Mouse (Mus musculus) c-Kit-negative CD71-positive TER-119-positive erythroid progenitor cells, embryonic 14.5 days (primary cell): Measurements from ENCODE around the gene Zfp217.

Source experiments
- DNase-seq: peaks from one replicate; pipeline ENCODE4 v3.0.0-alpha.2; 2013; ENCODE audit warnings: low read depth, low spot score

The Zfp217 gene

DNA sequence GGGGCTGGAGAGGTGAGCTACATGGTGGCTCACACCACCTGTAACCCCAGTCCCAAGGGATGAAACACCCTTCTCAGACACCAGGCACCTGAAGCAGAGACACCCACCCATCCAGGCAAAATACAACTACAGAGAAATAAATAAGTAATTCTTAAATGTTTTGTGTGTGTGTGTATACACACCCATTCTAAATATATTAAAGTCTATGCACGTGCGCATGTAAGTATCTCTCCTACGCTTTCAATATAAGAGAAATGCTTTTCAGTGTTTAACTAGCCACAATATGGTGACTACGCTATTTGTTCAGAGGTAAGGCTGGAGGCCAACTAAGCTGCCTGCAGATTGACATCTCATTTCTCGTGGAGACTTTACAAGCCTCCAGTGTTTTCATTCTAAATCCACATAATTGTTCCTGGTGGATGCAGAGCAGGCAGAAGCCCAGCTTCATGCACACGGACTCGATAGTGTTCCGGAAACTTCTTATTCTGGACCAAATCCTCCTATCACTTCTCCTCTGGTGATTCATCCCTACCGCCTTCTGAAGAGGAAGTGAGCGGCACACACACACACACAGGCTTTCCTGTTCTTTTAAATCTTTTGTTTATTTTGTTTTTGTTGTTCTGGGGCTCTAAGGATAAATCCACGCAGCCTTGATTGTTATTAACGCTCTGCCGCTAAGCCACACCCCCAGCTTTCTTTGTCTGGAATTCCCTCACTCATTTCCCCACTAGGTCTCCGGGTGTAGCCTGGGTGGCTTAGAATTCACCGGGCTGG is 12.1 kb upstream of the Zfp217 start:
- DNase-seq, result no peak

- no peak for DNase-seq
Measured at GRCm38 (mm10) chr2:170158987-170159386, 11.1 kb upstream of the Zfp217 start.

DNA sequence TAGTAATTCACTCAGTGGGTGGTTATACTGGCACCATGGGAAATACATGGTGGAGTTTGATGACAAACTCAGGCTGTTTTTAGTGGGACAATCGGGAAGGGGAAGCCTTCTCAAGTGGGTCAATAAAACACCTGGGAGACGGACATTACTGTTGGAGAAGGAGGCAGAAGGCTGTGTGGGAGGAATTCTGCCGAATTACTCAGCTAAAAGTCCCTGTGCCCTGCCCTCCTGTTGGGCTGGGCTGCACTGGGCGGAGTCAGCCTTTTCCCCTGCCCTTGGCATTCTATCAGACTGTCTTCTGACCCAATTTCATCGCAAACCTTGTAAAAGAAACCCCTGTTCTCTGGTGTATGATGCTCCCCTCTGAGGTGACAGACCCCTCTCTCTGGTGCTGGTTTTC is 10.3 kb upstream of the Zfp217 start:
- peak; percentile 76 for DNase-seq

GRCm38 (mm10) chr2:170157280-170158200 is 9.6 kb upstream of the Zfp217 start:
- no peak for DNase-seq

- no peak for DNase-seq
Measured at GRCm38 (mm10) chr2:170155089-170155740, 7.3 kb upstream of the Zfp217 start.

DNA sequence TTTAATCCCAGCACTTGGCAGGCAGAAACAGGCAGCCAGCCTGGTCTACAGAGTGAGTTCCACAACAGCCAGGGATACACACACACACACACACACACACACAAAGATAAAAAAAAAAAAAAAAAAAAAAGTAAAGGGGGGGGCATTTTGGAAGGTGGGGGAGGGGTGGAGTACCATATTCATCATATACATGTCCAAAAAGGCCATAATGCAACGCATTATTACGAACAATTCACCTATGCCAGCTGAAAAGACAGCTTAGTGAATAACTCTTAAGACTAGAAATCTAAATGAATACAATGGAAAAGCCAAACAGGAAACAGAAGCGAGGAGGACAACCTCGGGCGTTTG is 6.8 kb upstream of the Zfp217 start:
- DNase-seq, result no peak

- no peak for DNase-seq
Measured at GRCm38 (mm10) chr2:170154301-170154721, 6.4 kb upstream of the Zfp217 start.

- DNase-seq, result no peak
Measured at GRCm38 (mm10) chr2:170153421-170154271, 5.7 kb upstream of the Zfp217 start.

- no peak for DNase-seq
Measured at GRCm38 (mm10) chr2:170152856-170153255, 5.0 kb upstream of the Zfp217 start.

- DNase-seq, result no peak
Measured at GRCm38 (mm10) chr2:170152036-170152686, 4.3 kb upstream of the Zfp217 start.

- DNase-seq, result no peak
Measured at GRCm38 (mm10) chr2:170151470-170151869, 3.6 kb upstream of the Zfp217 start.

GRCm38 (mm10) chr2:170148828-170149227 is 925 bp upstream of the Zfp217 start:
- DNase-seq, result no peak

GRCm38 (mm10) chr2:170147170-170147569 is 733 bp downstream of the Zfp217 start:
- DNase-seq, result no peak

DNA sequence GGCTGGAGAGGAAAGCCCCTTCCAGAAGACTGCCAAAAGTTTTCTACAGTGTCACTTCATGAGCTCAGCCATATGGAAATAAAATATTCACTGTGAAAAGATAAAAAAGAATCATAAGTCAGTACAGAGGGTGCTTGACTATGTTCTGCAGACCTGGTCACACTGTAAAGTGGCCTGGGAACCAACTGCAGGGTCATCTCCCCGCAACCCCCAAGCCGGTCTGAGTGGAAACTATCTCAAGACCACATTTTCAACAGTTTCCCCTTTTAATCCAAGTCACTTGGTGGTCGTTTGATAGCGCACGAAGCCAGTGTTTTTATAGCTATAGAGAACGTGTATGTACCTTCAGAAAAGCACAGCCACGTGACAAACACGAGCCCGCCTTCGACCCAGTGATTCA is 3.6 kb downstream of the Zfp217 start:
- DNase-seq, result no peak

DNA sequence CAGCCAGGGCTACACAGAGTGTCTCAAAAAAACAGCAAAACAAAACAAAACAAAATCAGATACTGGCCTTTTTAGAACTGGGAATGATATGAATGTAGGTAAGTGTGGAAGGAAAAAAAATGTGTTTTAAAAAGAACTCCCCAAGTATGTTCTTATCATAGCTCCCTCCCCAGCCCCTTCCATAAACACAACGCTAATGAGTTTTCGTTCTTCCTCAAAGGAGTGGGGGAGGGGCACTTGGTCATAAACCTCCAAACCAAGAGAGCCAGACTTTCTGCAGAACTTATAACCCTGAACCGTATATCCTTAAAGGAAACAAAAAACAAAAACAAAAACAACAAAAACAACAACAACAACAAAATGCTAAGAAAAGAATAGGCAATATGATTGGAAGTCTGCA is 4.0 kb downstream of the Zfp217 start:
- DNase-seq, result no peak

DNA sequence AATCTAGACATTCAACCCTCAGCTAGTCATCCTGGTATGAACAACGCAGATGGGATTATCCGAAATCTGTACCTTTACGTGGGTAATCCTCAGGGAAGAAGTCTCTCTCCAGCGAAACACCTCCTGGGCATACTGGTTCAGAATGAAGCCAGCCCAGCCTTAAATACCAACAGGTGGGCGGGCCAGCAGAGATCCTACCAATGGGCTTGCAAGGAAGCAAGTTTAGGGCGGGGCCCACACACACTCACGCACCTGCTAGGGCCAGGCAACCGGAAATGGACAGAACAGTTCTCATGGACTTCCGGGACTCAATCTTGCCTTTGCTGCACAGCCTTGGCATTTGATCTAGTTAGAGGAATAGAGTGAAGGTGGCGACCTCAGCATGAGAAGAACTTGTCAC is 5.4 kb downstream of the Zfp217 start:
- DNase-seq, result no peak

DNA sequence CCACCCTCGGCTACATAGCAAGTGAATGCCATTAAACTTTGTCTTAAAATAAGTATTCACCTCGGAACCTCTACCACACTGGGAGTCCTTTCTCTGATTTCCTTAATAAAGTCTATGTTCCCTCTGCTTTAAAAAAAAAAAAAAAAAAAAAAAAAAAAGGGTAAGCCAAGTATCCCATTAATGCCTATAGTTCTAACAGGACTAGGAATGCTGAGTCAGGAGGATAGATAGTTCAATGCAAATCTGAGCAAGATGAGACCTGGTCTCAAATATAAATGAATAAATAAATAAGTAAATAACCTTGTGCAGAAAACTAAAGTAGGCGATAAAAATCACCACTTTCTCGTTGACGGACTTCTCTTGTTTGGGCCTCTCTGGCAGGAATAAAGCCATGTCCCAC is 6.4 kb downstream of the Zfp217 start:
- no peak for DNase-seq

DNA sequence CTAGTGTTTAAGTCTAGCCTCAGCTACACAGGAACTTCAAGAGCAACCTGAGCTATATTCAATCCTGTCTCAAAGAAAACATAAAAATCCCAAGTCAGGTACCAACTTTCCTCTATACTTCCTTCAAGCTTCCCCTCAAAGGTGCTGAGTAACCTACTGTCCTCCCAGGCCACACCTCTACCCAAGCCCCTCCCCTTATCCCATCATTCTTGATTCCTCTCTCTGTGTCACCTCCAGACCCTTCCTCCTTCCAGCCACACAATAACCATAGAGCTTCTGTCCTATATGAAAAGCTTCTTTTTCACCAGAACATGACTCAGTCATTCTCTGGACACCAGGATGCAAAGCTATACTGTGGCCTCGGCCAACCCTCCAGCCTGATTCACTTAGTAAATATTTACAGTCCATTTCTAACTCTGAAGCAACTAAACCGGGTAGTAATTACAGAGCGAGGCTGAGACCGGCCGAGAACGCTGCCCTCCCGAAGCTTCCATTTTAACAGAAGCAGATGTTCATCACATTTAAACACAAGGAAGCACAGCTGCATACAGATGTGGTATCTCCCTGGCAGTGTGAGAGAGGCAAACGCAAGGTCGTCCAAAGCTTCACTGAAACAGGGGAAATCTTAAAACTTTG is 8.4 kb downstream of the Zfp217 start:
- no peak for DNase-seq

DNA sequence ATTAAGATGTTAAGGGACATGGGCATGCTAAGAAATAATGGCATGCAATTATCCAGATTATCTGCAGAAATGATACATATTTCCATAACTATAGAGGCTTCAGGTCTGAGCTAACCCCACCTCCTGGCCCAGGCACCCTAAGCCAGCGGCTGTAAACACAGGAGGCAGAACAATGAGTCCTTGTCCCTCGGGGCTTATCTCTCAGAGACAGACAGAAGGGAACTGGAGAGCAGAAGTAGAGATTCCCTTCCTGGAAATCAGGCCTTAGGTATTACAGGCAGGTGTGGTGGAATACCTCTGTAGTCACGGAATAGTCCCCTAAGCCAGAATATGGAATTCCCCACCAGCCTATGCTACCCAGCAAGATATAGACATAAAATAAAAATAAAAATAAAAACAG is 11.0 kb downstream of the Zfp217 start:
- DNase-seq, result no peak

DNA sequence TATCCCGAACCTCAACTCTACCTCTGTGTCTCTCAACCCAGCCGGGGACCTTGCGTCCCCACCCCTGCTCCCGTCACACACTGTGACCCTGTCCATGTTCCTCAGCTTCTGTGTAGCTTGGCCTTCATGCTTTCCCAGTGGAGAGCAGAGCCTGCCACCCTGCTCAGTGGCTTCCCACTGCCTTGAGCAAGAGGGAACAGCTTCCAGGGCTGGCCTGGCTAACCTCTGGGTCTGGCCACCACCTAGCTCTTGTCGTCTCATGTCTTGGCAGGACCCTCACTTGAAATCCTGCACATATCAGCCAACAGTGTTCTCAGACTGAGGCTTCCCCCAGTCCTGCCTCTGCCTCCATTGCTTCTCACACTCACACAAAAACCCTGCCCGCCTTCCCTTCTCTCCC is 12.1 kb downstream of the Zfp217 start:
- DNase-seq, result no peak
